Mouse (Mus musculus) cortical plate, adult 2 months (tissue): Measurements from ENCODE around the gene Epor.

Experiments used
- CTCF ChIP-seq: fragments of 200-500 bp; IDR thresholded peaks from 2 replicates; pipeline ENCODE4 v1.5.1; 2011; ENCODE audit warnings: mild to moderate bottlenecking, control low read depth, low read length; ENCODE audit not compliant: insufficient read depth; ENCODE audit errors: extremely low read depth
- POLR2A ChIP-seq: fragments of 200-500 bp; IDR thresholded peaks from 2 replicates; pipeline ENCODE4 v1.6.1; 2011; ENCODE audit warnings: mild to moderate bottlenecking, low read length, control low read depth; ENCODE audit not compliant: insufficient read depth; ENCODE audit errors: extremely low read depth

- TF ChIP-seq POLR2A = no peak
- no peak for TF ChIP-seq CTCF
These were observed 29.3 kb downstream of the Epor start for GRCm38 (mm10) chr9:21934021-21934420.
